13 mouse cellular contexts compared by ENCODE assay signal in the genomic region with DNA sequence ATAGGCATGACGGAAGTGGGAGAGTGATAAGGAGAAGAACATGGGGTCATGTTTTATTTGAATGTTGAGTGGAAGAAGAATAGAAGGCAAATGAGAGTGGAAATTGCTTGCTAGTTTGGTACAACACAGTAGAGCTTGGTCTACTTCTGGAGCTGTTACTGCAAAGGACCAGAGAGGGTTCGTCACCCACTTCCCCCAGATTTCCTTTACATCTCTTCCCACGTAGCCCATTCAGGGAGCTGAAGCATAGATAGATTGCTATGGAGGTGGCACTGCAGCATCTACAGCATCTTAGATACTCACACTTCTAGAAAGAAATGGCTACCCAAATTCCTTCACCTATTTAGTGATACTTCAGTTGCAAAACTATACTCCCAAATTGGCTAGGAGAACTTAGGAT.
"Had no signal": no experiment of that assay in that cellular context is flagged by ENCODE, and none has a peak within 500 bp of the region (broad histone marks: within the 10 kb centered on the region; RNA-seq: fewer than 3 reads in every experiment).

No protein-coding gene starts in this region.

- H3K27me3 ChIP-seq: midbrain, embryonic 12.5 days; midbrain, embryonic 15.5 days; neural tube, embryonic 12.5 days; stomach, embryonic 15.5 days had no signal

- H3K4me3 ChIP-seq: midbrain, embryonic 10.5 days; midbrain, embryonic 12.5 days; midbrain, embryonic 15.5 days; neural tube, embryonic 12.5 days; stomach, embryonic 15.5 days had no signal

- H3K4me1 ChIP-seq: midbrain, embryonic 10.5 days; neural tube, embryonic 12.5 days; stomach, embryonic 15.5 days had no signal

- DNase-seq: lung, adult 18-20 months; lung, embryonic 14.5 days; lung, postnatal 10 days; lung, postnatal 4 days; thymus, adult 18-20 months; thymus, postnatal 14 days; thymus, postnatal 36 days had no signal

- H3K27ac ChIP-seq: midbrain, embryonic 10.5 days; midbrain, embryonic 12.5 days; midbrain, embryonic 15.5 days; neural tube, embryonic 12.5 days; stomach, embryonic 15.5 days; stomach, postnatal 0 days had no signal

- ATAC-seq: midbrain, embryonic 15.5 days had no signal
